Mouse (Mus musculus) retina, adult 2 months (tissue): ENCODE data around the gene Srgap3.

Source experiments
- DNase-seq: peaks from one replicate; pipeline ENCODE4 v3.0.0-alpha.2; 2012; ENCODE audit warnings: low read depth, low spot score

Gene Srgap3

GRCm38 (mm10) chr6:112950205-112951110, 3.4 kb upstream of the Srgap3 start:
- DNase-seq: no peak

GRCm38 (mm10) chr6:112949220-112949619, 2.2 kb upstream of the Srgap3 start:
- no peak for DNase-seq

- no peak for DNase-seq
Observed at GRCm38 (mm10) chr6:112948416-112948815, 1.4 kb upstream of the Srgap3 start.

- no peak for DNase-seq
Observed at GRCm38 (mm10) chr6:112946021-112946811, 850 bp downstream of the Srgap3 start.

GRCm38 (mm10) chr6:112945181-112945751, 1.8 kb downstream of the Srgap3 start:
- no peak for DNase-seq

- no peak for DNase-seq
Observed at GRCm38 (mm10) chr6:112943596-112944245, 3.3 kb downstream of the Srgap3 start.

- no peak for DNase-seq
Observed at GRCm38 (mm10) chr6:112939281-112939680, 7.8 kb downstream of the Srgap3 start.

- DNase-seq: no peak
Observed at GRCm38 (mm10) chr6:112937791-112938190, 9.3 kb downstream of the Srgap3 start.

- DNase-seq: no peak
Observed at GRCm38 (mm10) chr6:112934501-112934900, 12.6 kb downstream of the Srgap3 start.

- no peak for DNase-seq
Observed at GRCm38 (mm10) chr6:112932611-112933010, 14.5 kb downstream of the Srgap3 start.

GRCm38 (mm10) chr6:112930011-112930451, 17.0 kb downstream of the Srgap3 start:
- DNase-seq: no peak

GRCm38 (mm10) chr6:112929291-112929984, 17.6 kb downstream of the Srgap3 start:
- no peak for DNase-seq

GRCm38 (mm10) chr6:112928841-112929240, 18.2 kb downstream of the Srgap3 start:
- no peak for DNase-seq

GRCm38 (mm10) chr6:112927341-112927740, 19.7 kb downstream of the Srgap3 start:
- no peak for DNase-seq

- no peak for DNase-seq
Observed at GRCm38 (mm10) chr6:112926011-112926410, 21.1 kb downstream of the Srgap3 start.

GRCm38 (mm10) chr6:112925234-112925975, 21.7 kb downstream of the Srgap3 start:
- no peak for DNase-seq

- DNase-seq: no peak
Observed at GRCm38 (mm10) chr6:112924606-112925141, 22.4 kb downstream of the Srgap3 start.

GRCm38 (mm10) chr6:112920619-112921195, 26.4 kb downstream of the Srgap3 start:
- DNase-seq: no peak

GRCm38 (mm10) chr6:112917717-112918116, 29.3 kb downstream of the Srgap3 start:
- DNase-seq: no peak

- DNase-seq: no peak
Observed at GRCm38 (mm10) chr6:112916243-112916642, 30.8 kb downstream of the Srgap3 start.
